ENCODE assay signal across 26 mouse cellular contexts in the genomic region with DNA sequence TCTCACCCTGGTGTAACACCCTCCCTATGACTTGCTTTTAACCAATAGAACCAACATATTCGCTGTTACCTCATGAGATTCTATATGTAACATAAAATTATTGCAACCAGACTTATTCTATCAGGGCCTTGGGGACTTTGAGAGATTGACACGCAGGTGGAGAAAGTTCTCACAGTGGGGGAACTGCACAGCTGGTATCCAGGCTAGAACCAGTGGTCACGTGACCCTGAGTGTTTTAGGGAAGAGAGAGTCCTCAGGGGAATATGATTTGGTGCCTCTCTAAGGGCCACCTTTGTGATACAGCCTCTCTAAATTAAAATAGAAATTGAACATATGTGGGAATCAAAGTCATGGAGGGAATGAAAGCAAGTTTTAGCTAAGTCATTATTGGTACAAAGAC.
"Had no signal": no experiment of that assay in that cellular context is flagged by ENCODE, and none has a peak within 500 bp of the region (broad histone marks: within the 10 kb centered on the region; RNA-seq: fewer than 3 reads in every experiment).

No protein-coding gene starts in this region.

- H3K4me1 ChIP-seq: embryonic facial prominence, embryonic 10.5 days; embryonic facial prominence, embryonic 12.5 days; embryonic facial prominence, embryonic 13.5 days; embryonic facial prominence, embryonic 15.5 days; forebrain, embryonic 10.5 days; forebrain, embryonic 12.5 days; forebrain, embryonic 13.5 days; forebrain, embryonic 15.5 days had no signal

- H3K4me3 ChIP-seq: embryonic facial prominence, embryonic 10.5 days; embryonic facial prominence, embryonic 12.5 days; embryonic facial prominence, embryonic 13.5 days; embryonic facial prominence, embryonic 15.5 days; erythroblast, embryonic 14.5 days; forebrain, embryonic 10.5 days; forebrain, embryonic 12.5 days; forebrain, embryonic 13.5 days; forebrain, embryonic 15.5 days; gastrocnemius, adult 2 months; heart, adult 2 months had no signal

- H3K4me2 ChIP-seq: embryonic facial prominence, embryonic 12.5 days; embryonic facial prominence, embryonic 13.5 days; embryonic facial prominence, embryonic 15.5 days; forebrain, embryonic 12.5 days; forebrain, embryonic 13.5 days; forebrain, embryonic 15.5 days had no signal

- H3K27me3 ChIP-seq: embryonic facial prominence, embryonic 12.5 days; embryonic facial prominence, embryonic 13.5 days; embryonic facial prominence, embryonic 15.5 days; forebrain, embryonic 12.5 days; forebrain, embryonic 13.5 days; forebrain, embryonic 15.5 days had no signal

- DNase-seq: cerebellum, adult 9-10 months; cerebellum, adult 9-11 months; cerebellum, postnatal 10 days; cerebellum, postnatal 14 days; cerebellum, postnatal 25 days; cerebellum, postnatal 36 days; embryo, embryonic 11 days; forebrain, postnatal 0 days; gastrocnemius, adult 2 months; gastrocnemius, postnatal 10 days; gastrocnemius, postnatal 14 days; gastrocnemius, postnatal 25 days; gastrocnemius, postnatal 36 days; heart, adult 18-20 months; heart, adult 2 months had no signal

- H3K9ac ChIP-seq: embryonic facial prominence, embryonic 12.5 days; embryonic facial prominence, embryonic 13.5 days; embryonic facial prominence, embryonic 15.5 days; forebrain, embryonic 12.5 days; forebrain, embryonic 13.5 days; forebrain, embryonic 15.5 days; forebrain, postnatal 0 days had no signal

- H3K27ac ChIP-seq: embryonic facial prominence, embryonic 10.5 days; embryonic facial prominence, embryonic 12.5 days; embryonic facial prominence, embryonic 13.5 days; embryonic facial prominence, embryonic 15.5 days; forebrain, embryonic 10.5 days; forebrain, embryonic 12.5 days; forebrain, embryonic 13.5 days; forebrain, embryonic 15.5 days; gastrocnemius, adult 2 months; heart, adult 2 months had no signal

- H3K36me3 ChIP-seq: embryonic facial prominence, embryonic 10.5 days; embryonic facial prominence, embryonic 12.5 days; embryonic facial prominence, embryonic 13.5 days; embryonic facial prominence, embryonic 15.5 days; forebrain, embryonic 10.5 days; forebrain, embryonic 12.5 days; forebrain, embryonic 15.5 days had no signal

- ATAC-seq: forebrain, embryonic 13.5 days; forebrain, embryonic 14.5 days; forebrain, embryonic 15.5 days; forebrain, embryonic 16.5 days; forebrain, postnatal 0 days had no signal

- H3K9me3 ChIP-seq: embryonic facial prominence, embryonic 10.5 days; embryonic facial prominence, embryonic 12.5 days; embryonic facial prominence, embryonic 13.5 days; embryonic facial prominence, embryonic 15.5 days; forebrain, embryonic 10.5 days; forebrain, embryonic 12.5 days; forebrain, embryonic 13.5 days; forebrain, embryonic 15.5 days had no signal
